Mouse (Mus musculus) embryonic facial prominence, embryonic 11.5 days (tissue): ENCODE data around the gene Eng. TPM values are rescaled to one million over a fixed set of nuclear protein-coding genes. Genes with fewer than 3 reads are reported as not detected.

Experiments
- ATAC-seq: fragments of 200-750 bp; cut with Nextera tagmentation; replicated peaks from 2 replicates; pipeline ENCODE4 v1.8.0; 2017; ENCODE audit warnings: low read depth; ENCODE audit not compliant: insufficient number of reproducible peaks, low FRiP score, low TSS enrichment
- DNase-seq: peaks from one replicate; pipeline ENCODE4 v3.0.0-alpha.2; 2015; ENCODE audit warnings: low spot score
- H3K27ac ChIP-seq: fragments of 300-500 bp; sonication (generic); replicated peaks from 2 replicates; pipeline ENCODE4 v1.5.1; 2014; ENCODE audit warnings: mild to moderate bottlenecking, low read depth, low read length, control low read depth
- H3K27me3 ChIP-seq: fragments of 300-500 bp; sonication (generic); 2 replicates; pipeline ENCODE4 v1.6.1; 2014; ENCODE audit warnings: mild to moderate bottlenecking, low read length, moderate library complexity, mixed read lengths; ENCODE audit not compliant: control insufficient read depth, insufficient read depth
- H3K36me3 ChIP-seq: fragments of 300-500 bp; sonication (generic); replicated peaks from 2 replicates; pipeline ENCODE4 v1.6.1; 2014; ENCODE audit warnings: low read depth, mild to moderate bottlenecking, low read length, moderate library complexity, mixed read lengths; ENCODE audit not compliant: control insufficient read depth, insufficient read depth
- H3K4me1 ChIP-seq: fragments of 300-500 bp; sonication (generic); 2 replicates; pipeline ENCODE4 v1.6.1; 2014; ENCODE audit warnings: low read length, mixed read lengths; ENCODE audit not compliant: control insufficient read depth, insufficient read depth
- H3K4me2 ChIP-seq: fragments of 300-500 bp; sonication (generic); 2 replicates; pipeline ENCODE4 v1.6.1; 2014; ENCODE audit warnings: low read depth, mild to moderate bottlenecking, control low read depth, low read length, moderate library complexity
- H3K4me3 ChIP-seq: fragments of 300-500 bp; sonication (generic); 2 replicates; pipeline ENCODE4 v1.5.1; 2014; ENCODE audit warnings: low read depth, low read length, control low read depth
- H3K9ac ChIP-seq: fragments of 300-500 bp; sonication (generic); replicated peaks from 2 replicates; pipeline ENCODE4 v1.6.1; 2014; ENCODE audit warnings: mild to moderate bottlenecking, control low read depth, low read length
- H3K9me3 ChIP-seq: fragments of 300-500 bp; sonication (generic); replicated peaks from 2 replicates; pipeline ENCODE4 v1.6.1; 2016; ENCODE audit warnings: mild to moderate bottlenecking, low read length, inconsistent platforms, mixed read lengths; ENCODE audit not compliant: control insufficient read depth
- WGBS: fragments of 180-500 bp; shearing (Covaris S2); extraction: QIAGEN DNeasy Blood & Tissue Kit; methylation state at CpG from one replicate; pipeline ENCODE4 v1.1.7; 2014; 5-methylcytosine and 5-hydroxymethylcytosine counted together
- polyA plus RNA-seq: library from polyadenylated mRNA; unstranded; fragments of >200 nt; fragmentation: Nextera tagmentation; extraction: Ambion mirVana; gene quantifications from 2 replicates; pipeline ENCODE4 v1.2.1, GENCODE M21; 2014

Gene Eng
- polyA plus RNA-seq, 1 experiment from 2014 or later: 19.2 TPM

- 47% methylated on average over 10 of the region's 10 CpGs for WGBS
- H3K4me1 ChIP-seq: peaks cover 2% of the 10 kb centered on the region; the same call in 1 of the 2 replicates
- H3K4me3 ChIP-seq: no peak overlapping the region
- H3K27me3 ChIP-seq: no peaks in the 10 kb centered on the region
- H3K36me3 ChIP-seq: no peaks in the 10 kb centered on the region
- no peak overlapping the region for H3K9ac ChIP-seq
- no peak overlapping the region for H3K4me2 ChIP-seq
- ATAC-seq (no peak), DNase-seq (no peak)
- no peaks in the 10 kb centered on the region for H3K9me3 ChIP-seq
- H3K27ac ChIP-seq: no peak overlapping the region
Observed at GRCm38 (mm10) chr2:32604631-32605030, 41.8 kb upstream of the Eng start.

- WGBS: 17% methylated on average over 35 of the region's 55 CpGs
- H3K27ac ChIP-seq: peak overlapping the region; percentile 41; the same call in 1 of the 2 replicates
Observed at GRCm38 (mm10) chr2:32606161-32607142, 39.9 kb upstream of the Eng start.

GRCm38 (mm10) chr2:32607262-32607947 lies 39.0 kb upstream of the Eng start:
- Histone ChIP-seq H3K9me3 (no peaks in the 10 kb centered on the region), H3K4me2 (peak overlapping the region; percentile 89), H3K4me1 (peaks cover 2% of the 10 kb centered on the region; the same call in 1 of the 2 replicates), H3K9ac (peak overlapping the region; percentile 86), H3K36me3 (no peaks in the 10 kb centered on the region), H3K4me3 (peak overlapping the region; percentile 85), H3K27ac (peak overlapping the region; percentile 41; the same call in 1 of the 2 replicates), H3K27me3 (no peaks in the 10 kb centered on the region)
- 4% methylated on average over 34 of the region's 34 CpGs for WGBS
- 0 out of 2 replicates have a peak, but pooled peaks have one; percentile 36 for ATAC-seq
- DNase-seq: peak; percentile 71

More at GRCm38 (mm10) chr2:32606161-32607142, 39.9 kb upstream of the Eng start:
- no peaks in the 10 kb centered on the region for H3K36me3 ChIP-seq
- peak overlapping the region; percentile 89 for H3K4me2 ChIP-seq
- H3K9ac ChIP-seq: peak overlapping the region; percentile 86
- peaks cover 2% of the 10 kb centered on the region; the same call in 1 of the 2 replicates for H3K4me1 ChIP-seq
- H3K4me3 ChIP-seq: peak overlapping the region; percentile 85
- DNase-seq: peak; percentile 93
- no peaks in the 10 kb centered on the region for H3K27me3 ChIP-seq
- peak; percentile 64 for ATAC-seq
- H3K9me3 ChIP-seq: no peaks in the 10 kb centered on the region

GRCm38 (mm10) chr2:32608141-32608777 lies 38.1 kb upstream of the Eng start:
- 7% methylated on average over 25 of the region's 25 CpGs for whole genome bisulfite sequencing
- peak; percentile 54; the same call in 1 of the 2 replicates for ATAC-seq
- H3K4me1 ChIP-seq: peaks cover 2% of the 10 kb centered on the region; the same call in 1 of the 2 replicates

GRCm38 (mm10) chr2:32608778-32609435 lies 37.5 kb upstream of the Eng start:
- WGBS: 33% methylated on average over 18 of the region's 18 CpGs
- H3K4me1 ChIP-seq: peaks cover 2% of the 10 kb centered on the region; the same call in 1 of the 2 replicates
- ATAC-seq (no peak), DNase-seq (no peak)
- H3K4me3 ChIP-seq: 0 out of 2 replicates have a peak overlapping the region, but pooled peaks have one; percentile 22
- no peaks in the 10 kb centered on the region for H3K9me3 ChIP-seq
- H3K4me2 ChIP-seq: peak overlapping the region; percentile 52
- H3K27ac ChIP-seq: peak overlapping the region; percentile 28; the same call in 1 of the 2 replicates
- H3K36me3 ChIP-seq: no peaks in the 10 kb centered on the region
- H3K9ac ChIP-seq: peak overlapping the region; percentile 28; the same call in 1 of the 2 replicates
- no peaks in the 10 kb centered on the region for H3K27me3 ChIP-seq

More at GRCm38 (mm10) chr2:32608141-32608777, 38.1 kb upstream of the Eng start:
- H3K27ac ChIP-seq: peak overlapping the region; percentile 28; the same call in 1 of the 2 replicates
- peak overlapping the region; percentile 52 for H3K4me2 ChIP-seq
- H3K27me3 ChIP-seq: no peaks in the 10 kb centered on the region
- H3K9me3 ChIP-seq: no peaks in the 10 kb centered on the region
- DNase-seq: peak; percentile 67
- peak overlapping the region; percentile 25; the same call in 1 of the 2 replicates for H3K9ac ChIP-seq
- H3K36me3 ChIP-seq: no peaks in the 10 kb centered on the region
- H3K4me3 ChIP-seq: peak overlapping the region; percentile 22; the same call in 1 of the 2 replicates

- ATAC-seq (no peak), DNase-seq (peak; percentile 66)
- Histone ChIP-seq H3K27me3 (no peaks in the 10 kb centered on the region), H3K4me2 (peak overlapping the region; percentile 41), H3K27ac (no peak overlapping the region), H3K4me3 (peak overlapping the region; percentile 18; the same call in 1 of the 2 replicates), H3K9me3 (no peaks in the 10 kb centered on the region), H3K36me3 (peaks cover 3% of the 10 kb centered on the region; the same call in 1 of the 2 replicates), H3K9ac (no peak overlapping the region), H3K4me1 (peaks cover 2% of the 10 kb centered on the region; the same call in 1 of the 2 replicates)
- 18% methylated on average over 23 of the region's 23 CpGs for WGBS
Observed at GRCm38 (mm10) chr2:32610610-32611229, 35.7 kb upstream of the Eng start.
